Mouse (Mus musculus): Measurements from ENCODE around the gene Gm10803. TPM values are rescaled to one million over a fixed set of nuclear protein-coding genes. Genes with fewer than 3 reads are reported as not detected.

Gm10803 gene
- polyA plus RNA-seq, 1 experiment from 2014 or later, result not detected

- H3K27ac ChIP-seq, result no peak overlapping the region
- H3K4me3 ChIP-seq (replicated peaks; ENCODE audit: low read length), result no peak overlapping the region
- DNase-seq (ENCODE audit: low spot score) (no peak), ATAC-seq (ENCODE audit: low FRiP score) (no peak)
- no peak overlapping the region for H3K9ac ChIP-seq
- H3K36me3 ChIP-seq (replicated peaks; ENCODE audit: control insufficient read depth, insufficient read depth), result no peaks in the 10 kb centered on the region
- WGBS, result 41% methylated on average over 3 of the region's 3 CpGs
- H3K27me3 ChIP-seq (ENCODE audit: control insufficient read depth, insufficient read depth, low read length), result no peaks in the 10 kb centered on the region
- no peaks in the 10 kb centered on the region for H3K4me1 ChIP-seq (replicated peaks; ENCODE audit: control insufficient read depth, insufficient read depth, low read length)
- H3K9me3 ChIP-seq (ENCODE audit: control insufficient read depth, low read length), result no peaks in the 10 kb centered on the region
- H3K4me2 ChIP-seq (replicated peaks), result no peak overlapping the region
These were observed 20.9 kb downstream of the Gm10803 start for GRCm38 (mm10) chr2:93581271-93581670.

DNA sequence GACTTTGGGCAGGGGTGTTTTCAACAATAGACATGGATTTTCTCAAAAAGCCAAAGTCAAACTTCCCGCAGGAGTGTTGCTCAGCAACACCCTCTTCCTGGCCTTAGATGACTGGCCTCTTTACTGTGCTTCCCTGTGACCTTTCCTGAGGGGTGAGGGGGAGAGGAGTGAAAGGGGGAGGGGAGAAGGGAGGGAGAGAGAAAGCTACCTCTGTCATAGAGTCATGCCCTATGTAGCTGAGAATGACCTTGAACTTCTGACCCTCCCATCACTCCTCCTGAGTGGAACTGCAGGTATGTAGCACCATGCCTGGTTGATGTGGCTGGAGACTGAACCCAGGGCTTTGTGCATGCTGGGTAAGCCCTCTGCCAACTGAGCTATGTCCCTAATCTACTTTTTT, 25.5 kb downstream of the Gm10803 start:
- no peaks in the 10 kb centered on the region for H3K27me3 ChIP-seq (ENCODE audit: control insufficient read depth, insufficient read depth, low read length)
- no peaks in the 10 kb centered on the region for H3K36me3 ChIP-seq (replicated peaks; ENCODE audit: control insufficient read depth, insufficient read depth)
- ATAC-seq (ENCODE audit: low FRiP score), result no peak
- no peaks in the 10 kb centered on the region for H3K4me1 ChIP-seq (replicated peaks; ENCODE audit: control insufficient read depth, insufficient read depth, low read length)
- H3K27ac ChIP-seq, result no peak overlapping the region
- H3K4me2 ChIP-seq (replicated peaks), result no peak overlapping the region
- no peak overlapping the region for H3K4me3 ChIP-seq (replicated peaks; ENCODE audit: low read length)
- no peaks in the 10 kb centered on the region for H3K9me3 ChIP-seq (ENCODE audit: control insufficient read depth, low read length)
- H3K9ac ChIP-seq, result no peak overlapping the region
- 41% methylated on average over 1 of the region's 1 CpGs for WGBS
- DNase-seq (ENCODE audit: low spot score), result no peak

DNA sequence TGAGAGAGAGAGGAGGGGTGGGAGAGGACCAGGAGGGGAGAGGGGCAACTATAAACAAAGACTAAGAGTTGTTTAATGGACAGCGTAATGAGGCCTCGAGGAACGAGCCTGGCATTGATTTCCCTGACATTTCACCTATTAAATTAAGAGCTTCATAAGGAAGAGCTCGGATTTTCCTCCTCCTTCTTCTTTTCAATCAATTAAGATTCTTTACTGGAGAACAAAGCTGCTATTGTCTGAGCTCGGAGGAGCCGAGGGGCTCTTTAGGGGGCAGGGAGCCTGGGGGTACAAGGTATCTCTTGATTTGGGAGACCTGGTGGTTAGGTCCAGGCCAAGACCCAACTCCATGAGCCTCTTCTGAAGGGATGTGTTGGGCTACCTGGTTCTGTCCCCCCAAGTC, 27.1 kb downstream of the Gm10803 start:
- H3K27ac ChIP-seq, result no peak overlapping the region
- H3K27me3 ChIP-seq (ENCODE audit: control insufficient read depth, insufficient read depth, low read length), result no peaks in the 10 kb centered on the region
- H3K4me1 ChIP-seq (replicated peaks; ENCODE audit: control insufficient read depth, insufficient read depth, low read length), result no peaks in the 10 kb centered on the region
- WGBS, result 16% methylated on average over 6 of the region's 6 CpGs
- no peak overlapping the region for H3K4me3 ChIP-seq (replicated peaks; ENCODE audit: low read length)
- H3K36me3 ChIP-seq (replicated peaks; ENCODE audit: control insufficient read depth, insufficient read depth), result no peaks in the 10 kb centered on the region
- DNase-seq (ENCODE audit: low spot score), result no peak
- no peak overlapping the region for H3K4me2 ChIP-seq (replicated peaks)
- no peaks in the 10 kb centered on the region for H3K9me3 ChIP-seq (ENCODE audit: control insufficient read depth, low read length)
- no peak for ATAC-seq (ENCODE audit: low FRiP score)
- no peak overlapping the region for H3K9ac ChIP-seq

- Histone ChIP-seq H3K4me3 (replicated peaks; ENCODE audit: low read length) (no peak overlapping the region), H3K36me3 (replicated peaks; ENCODE audit: control insufficient read depth, insufficient read depth) (no peaks in the 10 kb centered on the region), H3K9me3 (ENCODE audit: control insufficient read depth, low read length) (no peaks in the 10 kb centered on the region), H3K9ac (no peak overlapping the region), H3K27me3 (ENCODE audit: control insufficient read depth, insufficient read depth, low read length) (no peaks in the 10 kb centered on the region), H3K27ac (no peak overlapping the region), H3K4me2 (replicated peaks) (no peak overlapping the region), H3K4me1 (replicated peaks; ENCODE audit: control insufficient read depth, insufficient read depth, low read length) (no peaks in the 10 kb centered on the region)
- 85% methylated on average over 4 of the region's 4 CpGs for WGBS
- ATAC-seq (ENCODE audit: low FRiP score), result no peak
- DNase-seq (ENCODE audit: low spot score), result no peak
These were observed 29.5 kb downstream of the Gm10803 start for GRCm38 (mm10) chr2:93589875-93590274.

DNA sequence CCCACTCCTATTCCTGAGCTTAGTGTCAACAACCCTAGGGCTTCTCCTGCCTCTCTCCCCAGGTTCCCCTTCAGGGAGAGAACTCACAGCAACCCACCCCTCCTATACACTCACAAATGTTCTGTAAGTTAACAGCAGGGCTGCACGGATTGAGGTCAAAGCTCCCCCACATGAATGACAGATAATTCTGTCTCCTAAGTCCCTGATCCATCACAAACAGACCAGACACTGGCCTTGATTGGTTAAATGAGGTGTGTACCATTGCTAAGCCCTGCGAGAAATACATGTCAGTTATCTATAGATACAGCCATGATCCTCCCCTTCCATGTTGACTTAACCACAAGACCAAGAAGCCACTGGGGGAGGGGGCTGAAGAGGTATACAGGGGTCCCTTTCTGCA, 31.3 kb downstream of the Gm10803 start:
- no peaks in the 10 kb centered on the region for H3K36me3 ChIP-seq (replicated peaks; ENCODE audit: control insufficient read depth, insufficient read depth)
- H3K27ac ChIP-seq, result no peak overlapping the region
- ATAC-seq (ENCODE audit: low FRiP score) (no peak), DNase-seq (ENCODE audit: low spot score) (no peak)
- H3K9me3 ChIP-seq (ENCODE audit: control insufficient read depth, low read length), result no peaks in the 10 kb centered on the region
- H3K9ac ChIP-seq, result no peak overlapping the region
- H3K4me3 ChIP-seq (replicated peaks; ENCODE audit: low read length), result no peak overlapping the region
- H3K4me1 ChIP-seq (replicated peaks; ENCODE audit: control insufficient read depth, insufficient read depth, low read length), result no peaks in the 10 kb centered on the region
- WGBS, result 58% methylated on average over 2 of the region's 2 CpGs
- H3K27me3 ChIP-seq (ENCODE audit: control insufficient read depth, insufficient read depth, low read length), result no peaks in the 10 kb centered on the region
- no peak overlapping the region for H3K4me2 ChIP-seq (replicated peaks)

DNA sequence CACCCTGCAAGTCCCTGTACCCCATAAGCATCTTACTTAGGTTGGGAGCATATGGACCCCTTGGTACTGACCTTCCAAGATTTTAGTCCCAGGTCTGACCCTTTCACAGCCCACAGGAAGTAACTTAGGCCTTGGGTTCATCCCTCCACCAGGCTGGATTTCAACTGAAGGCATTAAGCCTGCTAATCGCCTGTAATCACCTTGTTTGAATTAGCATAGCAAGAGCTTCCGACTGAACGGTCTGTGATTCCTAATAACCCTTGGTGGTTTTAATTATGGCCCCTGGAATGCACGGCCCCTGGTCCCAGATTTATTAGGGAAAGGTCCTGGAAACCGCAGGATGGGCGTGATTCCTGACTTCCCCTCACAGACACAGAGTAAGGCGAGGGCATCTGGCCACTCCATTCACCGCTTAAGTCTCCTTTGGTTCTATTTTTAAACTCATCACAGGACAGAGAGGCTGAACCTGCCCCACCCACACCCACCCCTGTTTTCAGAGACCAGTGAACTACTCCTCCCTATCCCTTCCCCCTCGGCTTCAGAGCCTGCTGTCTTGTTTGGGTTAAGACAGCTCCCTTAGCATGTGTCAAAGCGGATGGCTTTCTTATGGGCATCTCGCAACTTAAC, 31.9 kb downstream of the Gm10803 start:
- no peak overlapping the region for H3K27ac ChIP-seq
- ATAC-seq (ENCODE audit: low FRiP score) (no peak), DNase-seq (ENCODE audit: low spot score) (no peak)
- no peak overlapping the region for H3K4me2 ChIP-seq (replicated peaks)
- H3K4me1 ChIP-seq (replicated peaks; ENCODE audit: control insufficient read depth, insufficient read depth, low read length), result no peaks in the 10 kb centered on the region
- H3K9me3 ChIP-seq (ENCODE audit: control insufficient read depth, low read length), result no peaks in the 10 kb centered on the region
- H3K9ac ChIP-seq, result no peak overlapping the region
- WGBS, result 54% methylated on average over 11 of the region's 11 CpGs
- H3K4me3 ChIP-seq (replicated peaks; ENCODE audit: low read length), result no peak overlapping the region
- H3K27me3 ChIP-seq (ENCODE audit: control insufficient read depth, insufficient read depth, low read length), result no peaks in the 10 kb centered on the region
- H3K36me3 ChIP-seq (replicated peaks; ENCODE audit: control insufficient read depth, insufficient read depth), result no peaks in the 10 kb centered on the region

- Histone ChIP-seq H3K4me1 (replicated peaks; ENCODE audit: control insufficient read depth, insufficient read depth, low read length) (no peaks in the 10 kb centered on the region), H3K4me3 (replicated peaks; ENCODE audit: low read length) (no peak overlapping the region), H3K4me2 (replicated peaks) (no peak overlapping the region), H3K9me3 (ENCODE audit: control insufficient read depth, low read length) (no peaks in the 10 kb centered on the region), H3K9ac (no peak overlapping the region), H3K27me3 (ENCODE audit: control insufficient read depth, insufficient read depth, low read length) (no peaks in the 10 kb centered on the region), H3K36me3 (replicated peaks; ENCODE audit: control insufficient read depth, insufficient read depth) (no peaks in the 10 kb centered on the region), H3K27ac (no peak overlapping the region)
- 87% methylated on average over 10 of the region's 10 CpGs for WGBS
- no peak for ATAC-seq (ENCODE audit: low FRiP score)
- no peak for DNase-seq (ENCODE audit: low spot score)
These were observed 32.8 kb downstream of the Gm10803 start for GRCm38 (mm10) chr2:93593121-93593520.

DNA sequence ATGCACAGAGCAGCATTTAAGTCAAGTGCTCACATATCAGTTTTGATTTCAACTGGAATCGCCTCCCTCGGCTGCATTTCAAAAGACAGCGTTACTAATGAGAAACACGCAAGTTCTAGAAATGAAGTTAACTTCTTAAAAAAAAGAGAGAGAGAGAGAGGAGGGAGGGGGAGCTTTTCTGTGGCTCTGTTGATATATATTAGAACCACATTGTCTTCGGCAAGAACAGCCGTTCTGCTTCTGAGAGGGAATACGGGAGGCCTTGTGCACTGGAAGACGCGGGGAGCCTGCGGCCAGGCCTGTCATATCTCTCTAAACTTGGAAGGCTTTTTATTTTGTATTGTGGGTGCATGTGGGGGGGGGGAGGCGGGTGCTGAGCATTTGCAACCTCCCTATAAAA, 36.8 kb downstream of the Gm10803 start:
- Histone ChIP-seq H3K27me3 (ENCODE audit: control insufficient read depth, insufficient read depth, low read length) (no peaks in the 10 kb centered on the region), H3K27ac (no peak overlapping the region), H3K9me3 (ENCODE audit: control insufficient read depth, low read length) (no peaks in the 10 kb centered on the region), H3K4me1 (replicated peaks; ENCODE audit: control insufficient read depth, insufficient read depth, low read length) (no peaks in the 10 kb centered on the region), H3K9ac (no peak overlapping the region), H3K4me2 (replicated peaks) (no peak overlapping the region), H3K36me3 (replicated peaks; ENCODE audit: control insufficient read depth, insufficient read depth) (no peaks in the 10 kb centered on the region), H3K4me3 (replicated peaks; ENCODE audit: low read length) (no peak overlapping the region)
- 74% methylated on average over 11 of the region's 11 CpGs for WGBS
- no peak for ATAC-seq (ENCODE audit: low FRiP score)
- no peak for DNase-seq (ENCODE audit: low spot score)

GRCm38 (mm10) chr2:93599731-93600130, 39.4 kb downstream of the Gm10803 start:
- Histone ChIP-seq H3K9me3 (ENCODE audit: control insufficient read depth, low read length) (no peaks in the 10 kb centered on the region), H3K27ac (no peak overlapping the region), H3K4me1 (replicated peaks; ENCODE audit: control insufficient read depth, insufficient read depth, low read length) (no peaks in the 10 kb centered on the region), H3K36me3 (replicated peaks; ENCODE audit: control insufficient read depth, insufficient read depth) (no peaks in the 10 kb centered on the region), H3K4me2 (replicated peaks) (no peak overlapping the region), H3K9ac (no peak overlapping the region), H3K4me3 (replicated peaks; ENCODE audit: low read length) (no peak overlapping the region), H3K27me3 (ENCODE audit: control insufficient read depth, insufficient read depth, low read length) (no peaks in the 10 kb centered on the region)
- WGBS, result 54% methylated on average over 9 of the region's 9 CpGs
- no peak for DNase-seq (ENCODE audit: low spot score)
- ATAC-seq (ENCODE audit: low FRiP score), result no peak
